Mouse (Mus musculus): Measurements from ENCODE around the gene Anapc2. TPM values are rescaled to one million over a fixed set of nuclear protein-coding genes. Genes with fewer than 3 reads are reported as not detected.

Gene Anapc2
- polyA plus RNA-seq, 1 experiment from 2014 or later: 95.8 TPM

DNA sequence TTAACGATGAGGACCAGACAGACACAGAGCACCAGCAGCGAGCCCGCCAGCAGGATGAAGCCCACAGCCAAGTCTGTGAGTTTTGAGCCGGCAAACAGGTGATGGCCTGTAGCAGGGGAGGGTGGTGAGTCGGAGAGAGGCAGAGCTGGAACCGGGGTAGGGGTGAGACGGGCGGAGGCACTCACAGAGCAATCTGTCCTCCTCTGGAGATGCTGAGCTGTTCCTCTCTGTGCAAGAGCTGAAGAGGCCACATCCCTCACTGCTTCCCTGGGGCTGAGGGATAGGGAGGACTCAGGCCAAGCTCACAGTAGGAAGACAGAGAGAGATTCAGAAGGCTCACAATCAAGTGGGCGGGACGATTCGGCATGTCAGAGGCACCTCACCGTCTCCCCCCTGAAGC, 41.2 kb upstream of the Anapc2 start:
- 61% methylated on average over 12 of the region's 12 CpGs for whole genome bisulfite sequencing
- no peaks in the 10 kb centered on the region for H3K9me3 ChIP-seq

DNA sequence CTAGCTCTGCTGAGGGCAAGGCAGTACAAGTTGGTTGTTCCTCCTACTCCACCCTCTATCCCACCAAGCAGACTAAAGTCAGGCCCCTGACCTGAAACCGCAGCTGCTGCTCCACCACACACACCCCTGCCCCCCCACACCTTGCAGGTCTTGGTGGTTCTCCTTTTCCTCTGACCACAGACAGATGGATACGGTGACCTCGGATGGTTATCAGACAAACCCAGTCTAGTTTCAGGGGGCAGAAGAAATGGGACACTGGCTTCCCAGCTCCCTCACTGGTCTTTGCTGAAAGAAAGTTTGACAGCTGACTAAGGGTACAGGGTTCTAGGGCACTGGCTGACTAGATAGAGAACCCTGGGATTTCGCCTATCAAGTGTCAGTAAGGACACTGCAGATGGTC, 38.9 kb upstream of the Anapc2 start:
- Histone ChIP-seq H3K4me3 (replicated peaks) (no peak overlapping the region), H3K9me3 (no peaks in the 10 kb centered on the region), H3K27ac (no peak overlapping the region), H3K4me1 (replicated peaks) (peaks cover 12% of the 10 kb centered on the region), H3K4me2 (replicated peaks) (no peak overlapping the region), H3K9ac (peak overlapping the region; percentile 3; the same call in 1 of the 2 replicates), H3K27me3 (replicated peaks) (0 out of 2 replicates have a peak, but pooled peaks cover 6% of the 10 kb centered on the region), H3K36me3 (no peaks in the 10 kb centered on the region)
- no peak for ATAC-seq
- WGBS: 80% methylated on average over 4 of the region's 4 CpGs

More for the DNA sequence above, 41.2 kb upstream of the Anapc2 start:
- H3K4me1 ChIP-seq (replicated peaks): peaks cover 6% of the 10 kb centered on the region
- no peak overlapping the region for H3K27ac ChIP-seq
- H3K9ac ChIP-seq: no peak overlapping the region
- H3K27me3 ChIP-seq (replicated peaks): 0 out of 2 replicates have a peak, but pooled peaks cover 6% of the 10 kb centered on the region
- no peak overlapping the region for H3K4me3 ChIP-seq (replicated peaks)
- no peak for ATAC-seq
- no peak overlapping the region for H3K4me2 ChIP-seq (replicated peaks)
- H3K36me3 ChIP-seq: no peaks in the 10 kb centered on the region

DNA sequence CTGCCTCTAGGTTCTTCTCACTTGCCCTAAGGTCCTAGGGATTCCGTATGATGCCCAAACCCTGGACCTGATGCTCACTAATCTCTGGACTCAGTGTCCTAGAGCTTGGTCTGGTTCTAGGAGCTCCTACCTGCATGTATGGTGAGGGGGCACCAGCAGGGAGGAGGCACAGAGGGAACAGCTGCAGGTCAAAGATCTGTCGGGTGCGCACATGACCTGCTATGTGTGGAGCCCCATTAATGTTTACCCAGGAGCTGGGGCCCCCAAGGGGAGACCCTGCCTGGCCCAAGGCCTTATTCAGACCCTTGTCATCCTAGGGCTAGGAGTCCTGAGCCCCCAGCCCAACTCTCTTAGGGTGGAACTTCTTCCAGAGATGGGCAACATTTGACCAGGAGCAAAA, 38.2 kb upstream of the Anapc2 start, which contains the start of gene Slc34a3:
Slc34a3 (minus strand) TSS at position 315 of the 400 bp plus-strand sequence.
- H3K4me1 ChIP-seq (replicated peaks): peaks cover 9% of the 10 kb centered on the region
- ATAC-seq: peak; percentile 62
- H3K27ac ChIP-seq: peak within 1 kb of the TSS; percentile 66
- peak within 1 kb of the TSS; percentile 3; the same call in 1 of the 2 replicates for H3K9ac ChIP-seq
- H3K4me2 ChIP-seq (replicated peaks): peak within 1 kb of the TSS; percentile 41
- no peaks in the 10 kb centered on the region for H3K9me3 ChIP-seq
- H3K27me3 ChIP-seq (replicated peaks): 0 out of 2 replicates have a peak, but pooled peaks cover 6% of the 10 kb centered on the region
- 63% methylated on average over 3 of the region's 3 CpGs for WGBS
- no peaks in the 10 kb centered on the region for H3K36me3 ChIP-seq
- no peak within 1 kb of the TSS for H3K4me3 ChIP-seq (replicated peaks)

DNA sequence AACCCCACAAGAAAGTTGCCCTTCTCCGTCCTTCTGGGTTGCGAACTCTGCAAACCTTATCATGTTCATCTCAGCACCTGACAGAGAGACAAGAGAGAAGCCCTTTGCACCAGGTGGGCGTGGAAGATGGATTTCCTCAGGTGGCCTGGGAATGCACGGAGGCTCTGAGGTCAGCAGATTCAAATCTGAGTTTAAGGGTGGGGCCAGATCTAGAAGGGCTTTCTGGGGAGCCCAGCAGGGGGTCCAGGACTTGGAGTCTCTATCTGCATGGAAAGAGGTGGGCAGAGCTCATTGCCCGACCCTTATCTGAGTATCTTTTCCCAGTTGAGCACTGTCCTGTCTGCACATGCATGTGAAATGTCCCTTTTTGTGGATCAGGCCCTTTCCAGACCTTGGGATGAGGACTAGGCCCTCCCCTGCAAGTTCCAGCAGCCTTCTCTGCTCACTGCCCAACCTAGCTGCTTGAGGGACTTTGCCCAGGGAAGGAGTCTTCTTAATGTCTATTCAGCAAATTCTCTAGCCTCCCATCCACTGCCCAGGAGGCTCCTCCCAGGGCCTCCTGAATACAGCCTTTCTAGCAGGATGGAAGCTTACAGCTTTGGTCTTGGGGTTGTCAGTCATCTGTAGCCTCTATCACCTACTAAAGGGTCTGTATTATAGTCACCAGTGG, 37.6 kb upstream of the Anapc2 start:
- H3K4me2 ChIP-seq (replicated peaks): peak overlapping the region; percentile 41
- 52% methylated on average over 5 of the region's 5 CpGs for WGBS
- peak overlapping the region; percentile 66 for H3K27ac ChIP-seq
- no peaks in the 10 kb centered on the region for H3K36me3 ChIP-seq
- H3K9me3 ChIP-seq: no peaks in the 10 kb centered on the region
- no peak overlapping the region for H3K4me3 ChIP-seq (replicated peaks)
- H3K9ac ChIP-seq: no peak overlapping the region
- 0 out of 2 replicates have a peak, but pooled peaks cover 6% of the 10 kb centered on the region for H3K27me3 ChIP-seq (replicated peaks)
- ATAC-seq: peak; percentile 71
- peaks cover 6% of the 10 kb centered on the region for H3K4me1 ChIP-seq (replicated peaks)

DNA sequence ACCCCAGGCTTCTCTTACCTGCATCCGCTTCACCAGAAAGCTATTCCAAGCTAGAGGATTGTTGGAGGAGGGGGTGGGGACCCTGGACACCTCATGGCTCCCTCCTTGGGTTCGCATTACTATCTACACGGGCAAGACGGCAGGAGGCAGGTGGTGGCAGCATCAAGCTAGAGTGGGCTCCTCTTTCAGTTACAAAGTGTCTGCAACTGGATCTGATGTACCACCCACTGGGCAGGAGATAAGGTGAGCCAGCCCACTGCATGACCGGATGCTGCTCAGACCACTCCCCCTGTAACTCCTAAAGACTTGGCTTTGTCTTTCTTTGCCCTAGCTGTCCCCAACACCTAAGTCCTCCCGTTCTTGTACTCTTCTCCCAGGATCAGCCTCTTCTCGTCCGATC, 35.7 kb upstream of the Anapc2 start, which contains the start of gene Rnf224:
Rnf224 (minus strand) TSS at position 174 of the 400 bp plus-strand sequence.
- Histone ChIP-seq H3K9me3 (no peaks in the 10 kb centered on the region), H3K4me2 (replicated peaks) (no peak within 1 kb of the TSS), H3K4me3 (replicated peaks) (no peak within 1 kb of the TSS), H3K9ac (no peak within 1 kb of the TSS), H3K4me1 (replicated peaks) (peaks cover 14% of the 10 kb centered on the region), H3K27ac (peak within 1 kb of the TSS; percentile 9; the same call in 1 of the 2 replicates), H3K36me3 (no peaks in the 10 kb centered on the region), H3K27me3 (replicated peaks) (peaks cover under 1% of the 10 kb centered on the region; the same call in 1 of the 2 replicates)
- 34% methylated on average over 8 of the region's 8 CpGs for WGBS
- no peak for ATAC-seq

DNA sequence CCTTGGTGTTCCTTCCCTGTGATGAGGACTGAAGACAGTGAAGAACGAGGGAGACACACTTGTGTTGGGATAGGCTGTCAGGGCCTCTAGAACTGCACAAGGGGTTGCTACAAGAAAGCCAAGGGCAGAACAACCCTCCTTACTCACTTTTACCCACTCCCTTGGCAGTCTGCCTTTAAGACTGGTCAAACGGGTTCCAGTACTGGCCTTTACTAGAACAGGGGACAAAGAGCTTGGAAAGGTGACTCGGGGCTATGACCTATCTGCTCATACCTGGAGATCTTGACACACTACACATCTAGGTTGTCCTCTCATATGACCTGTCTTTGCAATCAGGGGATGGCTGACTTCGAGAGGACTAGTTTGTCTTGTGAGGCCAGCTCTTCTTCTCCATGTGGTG, 34.8 kb upstream of the Anapc2 start:
- Histone ChIP-seq H3K9me3 (no peaks in the 10 kb centered on the region), H3K4me2 (replicated peaks) (no peak overlapping the region), H3K27ac (peak overlapping the region; percentile 5; the same call in 1 of the 2 replicates), H3K27me3 (replicated peaks) (peaks cover 4% of the 10 kb centered on the region), H3K4me1 (replicated peaks) (peaks cover 18% of the 10 kb centered on the region), H3K9ac (no peak overlapping the region), H3K36me3 (no peaks in the 10 kb centered on the region), H3K4me3 (replicated peaks) (no peak overlapping the region)
- 55% methylated on average over 4 of the region's 4 CpGs for WGBS
- no peak for ATAC-seq

DNA sequence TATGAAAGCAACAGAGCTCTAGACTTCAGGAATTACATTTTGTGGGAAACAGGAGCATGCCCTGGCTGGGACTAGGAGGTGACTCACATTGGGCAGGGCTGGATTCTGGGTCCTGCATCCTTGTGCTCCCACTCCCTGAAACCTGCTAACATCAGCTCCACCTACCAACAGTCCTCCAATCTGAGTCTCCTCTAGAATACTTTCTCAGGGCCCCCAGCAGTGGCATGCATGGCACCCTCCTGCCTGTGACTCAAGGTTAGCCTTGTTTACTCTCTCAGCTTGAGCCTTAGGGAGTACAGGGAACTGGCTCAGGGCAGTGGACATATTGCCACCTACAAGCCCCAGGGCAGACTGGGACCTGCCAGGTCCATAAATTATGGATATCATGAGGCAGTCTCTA, 34.2 kb upstream of the Anapc2 start:
- peaks cover 18% of the 10 kb centered on the region for H3K4me1 ChIP-seq (replicated peaks)
- H3K27me3 ChIP-seq (replicated peaks): peaks cover 6% of the 10 kb centered on the region
- H3K4me2 ChIP-seq (replicated peaks): no peak overlapping the region
- no peak overlapping the region for H3K4me3 ChIP-seq (replicated peaks)
- H3K9me3 ChIP-seq: no peaks in the 10 kb centered on the region
- H3K36me3 ChIP-seq: no peaks in the 10 kb centered on the region
- ATAC-seq: no peak
- H3K9ac ChIP-seq: no peak overlapping the region
- 0 out of 2 replicates have a peak overlapping the region, but pooled peaks have one; percentile 5 for H3K27ac ChIP-seq

DNA sequence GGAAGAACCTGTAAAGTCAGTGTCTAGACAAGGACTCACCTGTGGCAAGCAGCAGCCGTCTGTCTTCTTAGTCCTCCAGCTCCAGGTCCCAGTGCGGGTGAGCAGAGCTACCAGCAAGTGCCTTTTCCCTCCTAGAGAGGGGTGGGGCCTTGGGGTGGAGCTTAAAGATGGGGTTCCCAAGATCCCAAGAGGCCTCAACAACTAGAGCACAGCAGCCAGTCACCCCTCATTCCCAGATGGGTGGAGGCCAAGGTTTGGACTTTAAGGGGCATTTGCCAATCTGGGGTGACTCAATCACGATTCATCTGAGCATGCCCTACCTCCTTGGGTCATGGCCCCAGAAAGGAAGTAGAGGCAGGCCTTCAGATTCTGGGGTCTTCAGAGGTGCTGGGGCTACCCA, 32.5 kb upstream of the Anapc2 start:
- no peaks in the 10 kb centered on the region for H3K36me3 ChIP-seq
- H3K27ac ChIP-seq: no peak overlapping the region
- H3K9ac ChIP-seq: no peak overlapping the region
- H3K9me3 ChIP-seq: no peaks in the 10 kb centered on the region
- no peak overlapping the region for H3K4me2 ChIP-seq (replicated peaks)
- ATAC-seq: no peak
- peaks cover 6% of the 10 kb centered on the region for H3K27me3 ChIP-seq (replicated peaks)
- 96% methylated on average over 3 of the region's 3 CpGs for WGBS
- H3K4me1 ChIP-seq (replicated peaks): peaks cover 18% of the 10 kb centered on the region
- no peak overlapping the region for H3K4me3 ChIP-seq (replicated peaks)

DNA sequence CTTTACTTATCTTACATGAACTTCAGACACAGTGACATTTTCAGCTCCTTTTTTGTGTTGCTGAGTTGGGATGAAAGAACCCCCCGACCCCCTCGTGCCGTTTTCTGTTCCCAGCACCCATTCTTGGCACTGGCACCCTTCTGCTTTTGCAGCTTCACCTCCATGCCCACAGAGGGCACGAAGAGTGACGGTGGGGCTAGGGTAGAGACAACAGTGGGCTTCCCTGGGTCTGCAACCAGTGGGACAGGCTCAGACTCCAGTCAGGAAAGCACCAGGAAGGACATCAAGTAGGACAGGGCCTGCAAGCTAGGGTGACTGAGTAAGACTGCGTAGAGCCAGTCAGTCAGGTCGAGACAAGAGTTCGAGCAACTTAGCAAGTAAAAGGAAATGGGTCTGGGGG, 32.0 kb upstream of the Anapc2 start:
- peaks cover 6% of the 10 kb centered on the region for H3K27me3 ChIP-seq (replicated peaks)
- 51% methylated on average over 8 of the region's 8 CpGs for WGBS
- peak overlapping the region; percentile 97 for H3K4me2 ChIP-seq (replicated peaks)
- no peaks in the 10 kb centered on the region for H3K9me3 ChIP-seq
- peak; percentile 10; the same call in 1 of the 2 replicates for ATAC-seq
- H3K36me3 ChIP-seq: no peaks in the 10 kb centered on the region
- 0 out of 2 replicates have a peak overlapping the region, but pooled peaks have one; percentile 15 for H3K9ac ChIP-seq
- H3K4me1 ChIP-seq (replicated peaks): peaks cover 18% of the 10 kb centered on the region
- H3K27ac ChIP-seq: peak overlapping the region; percentile 72; the same call in 1 of the 2 replicates
- H3K4me3 ChIP-seq (replicated peaks): peak overlapping the region; percentile 55

DNA sequence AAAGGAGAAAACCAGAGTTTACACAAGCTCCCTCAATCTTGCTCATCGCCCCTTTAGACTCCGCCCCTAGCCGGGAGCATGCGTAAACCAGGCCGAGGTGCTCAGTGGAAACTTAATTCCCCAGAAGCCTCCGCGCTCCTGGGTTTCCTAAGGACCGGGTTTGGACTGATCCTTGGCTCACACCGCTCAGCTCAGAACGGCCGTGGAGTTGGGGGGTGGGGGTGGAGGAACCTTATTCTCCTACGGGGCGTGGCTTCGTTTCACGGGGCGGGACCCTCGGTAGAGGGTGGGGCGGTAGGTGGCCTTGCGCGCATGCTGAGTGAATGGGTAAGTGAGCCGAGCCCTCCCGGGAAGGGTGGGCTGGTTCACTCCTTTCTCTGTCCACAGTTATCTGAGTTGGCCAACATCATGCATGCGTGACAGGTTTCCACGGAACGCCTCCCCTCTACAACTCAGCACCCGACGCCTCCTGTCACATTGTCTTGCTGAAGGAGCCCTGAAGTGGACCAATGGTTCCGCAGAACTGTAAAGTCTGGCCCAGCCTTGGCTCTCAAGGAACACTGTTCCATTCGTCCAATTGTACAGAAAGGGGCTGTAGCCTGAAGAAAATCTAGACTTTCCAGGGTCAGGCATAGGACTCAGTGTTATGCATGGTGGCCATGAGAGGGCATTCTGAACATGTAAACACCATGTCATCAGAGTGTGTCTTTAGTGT, 31.4 kb upstream of the Anapc2 start:
- Histone ChIP-seq H3K4me2 (replicated peaks) (peak overlapping the region; percentile 97), H3K27ac (peak overlapping the region; percentile 72), H3K9me3 (no peaks in the 10 kb centered on the region), H3K9ac (0 out of 2 replicates have a peak overlapping the region, but pooled peaks have one; percentile 15), H3K4me3 (replicated peaks) (peak overlapping the region; percentile 55), H3K36me3 (no peaks in the 10 kb centered on the region), H3K27me3 (replicated peaks) (peaks cover 6% of the 10 kb centered on the region), H3K4me1 (replicated peaks) (peaks cover 20% of the 10 kb centered on the region)
- WGBS: 2% methylated on average over 29 of the region's 29 CpGs
- ATAC-seq: peak; percentile 80

DNA sequence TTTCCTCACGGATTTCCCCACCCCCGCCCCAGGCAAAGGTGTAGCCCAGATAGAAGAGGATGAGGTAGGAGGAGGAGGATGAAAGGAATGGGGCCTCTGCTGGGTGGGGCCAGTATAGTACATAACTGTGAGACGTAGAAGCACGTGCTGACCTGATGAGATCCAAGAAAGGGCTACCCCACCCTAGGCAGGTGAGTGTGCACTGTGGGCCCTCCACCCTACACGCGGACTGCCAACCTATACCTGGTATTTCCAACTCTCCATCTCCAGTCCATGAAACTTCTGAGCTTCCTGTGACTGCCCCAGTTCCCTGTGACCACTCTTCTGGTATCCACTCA, 30.9 kb upstream of the Anapc2 start:
- H3K4me1 ChIP-seq (replicated peaks): peaks cover 20% of the 10 kb centered on the region
- ATAC-seq: peak; percentile 63
- peak overlapping the region; percentile 72; the same call in 1 of the 2 replicates for H3K27ac ChIP-seq
- H3K4me2 ChIP-seq (replicated peaks): peak overlapping the region; percentile 97
- no peaks in the 10 kb centered on the region for H3K9me3 ChIP-seq
- 12% methylated on average over 6 of the region's 6 CpGs for WGBS
- H3K27me3 ChIP-seq (replicated peaks): peaks cover 6% of the 10 kb centered on the region
- H3K36me3 ChIP-seq: no peaks in the 10 kb centered on the region
- H3K4me3 ChIP-seq (replicated peaks): peak overlapping the region; percentile 55
- peak overlapping the region; percentile 57; the same call in 1 of the 2 replicates for H3K9ac ChIP-seq

DNA sequence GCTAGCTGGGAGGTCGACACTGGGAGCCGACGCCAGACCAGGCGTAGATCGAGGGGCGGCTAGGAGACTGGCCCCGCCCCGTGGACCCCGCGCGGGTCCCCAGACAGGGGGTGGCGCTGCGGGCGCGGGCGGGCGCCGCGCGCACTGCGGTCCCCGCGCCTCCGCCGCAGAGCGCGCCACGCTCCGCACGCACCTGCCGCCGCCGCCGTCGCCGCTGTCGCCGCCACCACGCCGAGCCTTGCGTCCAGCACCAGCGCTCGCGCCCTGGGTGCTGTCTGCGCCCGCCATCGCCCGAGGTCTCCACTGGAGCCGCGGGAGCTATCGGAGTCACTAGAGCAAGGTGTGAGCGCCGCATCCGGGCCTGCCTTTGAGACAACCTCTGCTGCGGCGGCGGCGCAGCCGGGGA, 30.2 kb upstream of the Anapc2 start, which contains the start of the genes Rnf208 and Cysrt1:
Rnf208 (plus strand) TSS at position 155 of the 406 bp plus-strand sequence.
Cysrt1 (minus strand) TSS at position 352 of the 406 bp plus-strand sequence.
- Histone ChIP-seq H3K27ac (peak within 1 kb of the TSS; percentile 72), H3K9ac (peak within 1 kb of the TSS; percentile 57), H3K4me1 (replicated peaks) (peaks cover 23% of the 10 kb centered on the region), H3K27me3 (replicated peaks) (peaks cover 6% of the 10 kb centered on the region), H3K9me3 (no peaks in the 10 kb centered on the region), H3K4me3 (replicated peaks) (peak within 1 kb of the TSS; percentile 55), H3K36me3 (no peaks in the 10 kb centered on the region), H3K4me2 (replicated peaks) (peak within 1 kb of the TSS; percentile 97)
- ATAC-seq: no peak
- WGBS: under 1% methylated on average over 51 of the region's 59 CpGs
